Mouse (Mus musculus) liver, embryonic 16.5 days (tissue): ENCODE data around the gene Rtn4ip1. TPM values are rescaled to one million over a fixed set of nuclear protein-coding genes. Genes with fewer than 3 reads are reported as not detected.
"Not testable (repeated sequence)": the region's sequence is repeated elsewhere in the genome, so short reads cannot be mapped to it uniquely, and the experiment has no call there.

Experiments used
- ATAC-seq: fragments of 200-750 bp; cut with Nextera tagmentation; 2 replicates; pipeline ENCODE4 v1.8.0; 2017; ENCODE audit warnings: low read depth, mild to moderate bottlenecking, moderate number of reproducible peaks, moderate library complexity
- H3K27ac ChIP-seq: fragments of 300-500 bp; sonication (generic); 2 replicates; pipeline ENCODE4 v1.5.1; 2014; ENCODE audit warnings: mild to moderate bottlenecking, low read length
- H3K27me3 ChIP-seq: fragments of 300-500 bp; sonication (generic); 2 replicates; pipeline ENCODE4 v1.6.1; 2014; ENCODE audit warnings: low read depth, low read length, mixed read lengths; ENCODE audit not compliant: control insufficient read depth, insufficient read depth
- H3K36me3 ChIP-seq: fragments of 300-500 bp; sonication (generic); 2 replicates; pipeline ENCODE4 v1.6.1; 2014; ENCODE audit warnings: mild to moderate bottlenecking; ENCODE audit not compliant: control insufficient read depth, insufficient read depth
- H3K4me1 ChIP-seq: fragments of 300-500 bp; sonication (generic); 2 replicates; pipeline ENCODE4 v1.6.1; 2014; ENCODE audit warnings: low read depth, low read length, mixed read lengths; ENCODE audit not compliant: control insufficient read depth
- H3K4me2 ChIP-seq: fragments of 300-500 bp; sonication (generic); 2 replicates; pipeline ENCODE4 v1.6.1; 2014; ENCODE audit warnings: low read depth, low read length, mixed read lengths
- H3K4me3 ChIP-seq: fragments of 300-500 bp; sonication (generic); 2 replicates; pipeline ENCODE4 v1.5.1; 2014; ENCODE audit warnings: low read depth, mild to moderate bottlenecking, low read length
- H3K9ac ChIP-seq: fragments of 300-500 bp; sonication (generic); 2 replicates; pipeline ENCODE4 v1.6.1; 2014; ENCODE audit warnings: low read depth, low read length
- H3K9me3 ChIP-seq: fragments of 300-500 bp; sonication (generic); replicated peaks from 2 replicates; pipeline ENCODE4 v1.6.1; 2016; ENCODE audit warnings: low read length; ENCODE audit not compliant: control insufficient read depth
- WGBS: fragments of 180-500 bp; shearing (Covaris S2); extraction: QIAGEN DNeasy Blood & Tissue Kit; methylation state at CpG from one replicate; pipeline ENCODE4 v1.1.7; 2014; ENCODE audit not compliant: insufficient replicate concordance; 5-methylcytosine and 5-hydroxymethylcytosine counted together
- polyA plus RNA-seq: library from polyadenylated mRNA; unstranded; fragments of >200 nt; fragmentation: Nextera tagmentation; extraction: Ambion mirVana; gene quantifications from 2 replicates; pipeline ENCODE4 v1.2.1, GENCODE M21; 2015

Rtn4ip1 gene
- polyA plus RNA-seq, 1 experiment from 2014 or later: 7.9 TPM

- no peak for ATAC-seq
- H3K9me3 ChIP-seq: no peaks in the 10 kb centered on the region
- no peak overlapping the region for H3K9ac ChIP-seq
- no peak overlapping the region for H3K4me3 ChIP-seq
- no peaks in the 10 kb centered on the region for H3K4me1 ChIP-seq
- no peak overlapping the region for H3K27ac ChIP-seq
- 41% methylated on average over 2 of the region's 2 CpGs for WGBS
- H3K36me3 ChIP-seq: no peaks in the 10 kb centered on the region
- H3K27me3 ChIP-seq: no peaks in the 10 kb centered on the region
- no peak overlapping the region for H3K4me2 ChIP-seq
Measured at GRCm38 (mm10) chr10:43964943-43965342, 63.3 kb downstream of the Rtn4ip1 start.

DNA sequence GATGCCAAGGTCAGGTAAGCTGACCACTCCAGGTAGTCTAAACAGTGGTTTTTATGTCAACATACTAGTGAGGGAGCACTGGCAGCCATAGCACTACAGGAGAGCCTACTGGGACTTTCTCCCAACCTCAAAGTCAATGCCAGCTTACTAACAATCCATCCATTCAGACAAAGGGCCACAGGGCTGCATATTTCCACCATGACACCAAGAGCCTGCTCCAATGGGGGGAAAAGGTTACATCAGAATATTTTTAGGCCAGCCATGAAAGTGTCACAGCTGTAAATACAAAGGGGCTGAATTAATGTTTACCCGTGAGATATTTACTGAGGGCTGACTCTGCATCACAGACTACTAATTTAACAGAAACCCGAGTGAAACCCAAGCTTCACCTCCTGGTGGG is 71.6 kb downstream of the Rtn4ip1 start:
- Histone ChIP-seq H3K27ac (no peak overlapping the region), H3K4me2 (no peak overlapping the region), H3K27me3 (no peaks in the 10 kb centered on the region), H3K36me3 (no peaks in the 10 kb centered on the region), H3K4me1 (no peaks in the 10 kb centered on the region), H3K9me3 (no peaks in the 10 kb centered on the region), H3K4me3 (no peak overlapping the region), H3K9ac (no peak overlapping the region)
- no peak for ATAC-seq
- WGBS: 45% methylated on average over 2 of the region's 2 CpGs

DNA sequence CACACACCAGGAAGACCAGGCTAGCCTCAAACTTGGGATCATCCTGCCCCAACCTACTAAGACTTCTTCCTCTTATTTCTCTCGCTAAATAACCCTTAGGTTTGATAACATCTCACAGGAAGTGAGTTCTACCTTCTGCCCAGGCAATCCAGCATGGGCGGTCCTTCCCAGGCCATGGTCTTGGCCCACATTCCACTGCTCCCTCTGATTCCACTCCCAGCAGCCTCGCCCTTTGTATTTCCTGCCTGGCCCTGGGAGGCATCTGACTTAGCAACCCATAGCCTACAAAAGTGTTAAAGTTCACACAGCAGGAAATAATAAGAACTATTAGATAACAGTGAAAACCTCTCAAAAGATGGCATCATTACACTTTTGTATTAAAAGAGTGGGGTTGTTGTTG is 75.7 kb downstream of the Rtn4ip1 start:
- H3K27ac ChIP-seq: no peak overlapping the region
- WGBS: 27% methylated on average over 3 of the region's 3 CpGs

DNA sequence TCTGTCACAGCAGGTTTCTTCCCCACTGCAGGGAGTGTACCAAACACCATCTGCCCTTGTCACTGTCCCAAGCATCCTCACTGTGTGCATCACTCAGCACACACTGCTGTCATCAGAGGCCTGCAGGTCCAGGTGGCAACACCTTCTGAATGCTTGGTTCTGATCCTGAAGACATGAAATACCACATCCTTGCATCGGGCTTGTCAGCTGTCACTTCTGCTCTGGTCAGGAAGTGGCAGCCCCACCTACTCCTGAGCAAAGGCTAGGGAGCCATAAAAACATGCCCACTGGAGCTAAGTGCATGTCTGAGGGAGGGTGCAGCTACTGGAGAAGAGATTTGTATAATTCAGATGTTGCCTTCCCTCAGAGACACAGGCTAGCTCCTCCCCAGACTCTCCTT is 78.5 kb downstream of the Rtn4ip1 start:
- ATAC-seq: no peak
- WGBS: 8% methylated on average over 1 of the region's 1 CpGs

More for the DNA sequence above, 75.7 kb downstream of the Rtn4ip1 start:
- Histone ChIP-seq H3K4me1 (no peaks in the 10 kb centered on the region), H3K9ac (no peak overlapping the region), H3K27me3 (no peaks in the 10 kb centered on the region), H3K4me2 (no peak overlapping the region), H3K4me3 (no peak overlapping the region), H3K36me3 (no peaks in the 10 kb centered on the region), H3K9me3 (no peaks in the 10 kb centered on the region)
- no peak for ATAC-seq

GRCm38 (mm10) chr10:43980742-43981141 is 79.1 kb downstream of the Rtn4ip1 start:
- ATAC-seq, H3K9me3 ChIP-seq, H3K4me1 ChIP-seq, H3K9ac ChIP-seq, H3K4me2 ChIP-seq, H3K27me3 ChIP-seq, H3K4me3 ChIP-seq, H3K36me3 ChIP-seq, H3K27ac ChIP-seq: not testable (repeated sequence)
- 74% methylated on average over 3 of the region's 3 CpGs for WGBS

More for the DNA sequence above, 78.5 kb downstream of the Rtn4ip1 start:
- Histone ChIP-seq H3K27ac (no peak overlapping the region), H3K36me3 (no peaks in the 10 kb centered on the region), H3K4me3 (no peak overlapping the region), H3K27me3 (no peaks in the 10 kb centered on the region), H3K9me3 (no peaks in the 10 kb centered on the region), H3K9ac (no peak overlapping the region), H3K4me2 (no peak overlapping the region), H3K4me1 (no peaks in the 10 kb centered on the region)

- WGBS: 77% methylated on average over 6 of the region's 6 CpGs
- ATAC-seq: no peak
- H3K4me2 ChIP-seq: no peak overlapping the region
Measured at GRCm38 (mm10) chr10:43982470-43982869, 80.9 kb downstream of the Rtn4ip1 start.

DNA sequence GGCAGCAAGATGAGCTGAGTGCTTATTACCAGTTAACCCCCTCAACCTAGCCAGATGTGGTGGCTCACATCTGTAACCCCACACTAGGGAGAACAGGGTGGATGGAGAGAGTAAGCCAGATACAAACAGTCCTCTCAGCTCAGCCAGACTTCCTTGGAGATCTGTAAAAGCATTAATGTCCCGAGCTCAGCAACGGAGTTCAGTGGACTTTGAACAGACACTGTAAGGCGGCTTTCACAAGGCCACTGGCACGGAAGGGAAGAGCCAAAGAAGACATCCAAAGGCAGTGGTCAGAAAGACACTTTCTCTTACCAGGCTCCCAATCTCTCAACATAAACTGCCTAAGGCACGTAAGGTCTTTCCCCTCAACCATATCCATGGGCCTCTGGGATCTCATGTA is 81.6 kb downstream of the Rtn4ip1 start:
- Histone ChIP-seq H3K4me2 (no peak overlapping the region), H3K4me1 (no peaks in the 10 kb centered on the region), H3K36me3 (no peaks in the 10 kb centered on the region), H3K9ac (no peak overlapping the region), H3K27ac (no peak overlapping the region), H3K4me3 (no peak overlapping the region), H3K27me3 (no peaks in the 10 kb centered on the region), H3K9me3 (no peaks in the 10 kb centered on the region)
- 69% methylated on average over 5 of the region's 5 CpGs for WGBS
- no peak for ATAC-seq

More at GRCm38 (mm10) chr10:43982470-43982869, 80.9 kb downstream of the Rtn4ip1 start:
- no peak overlapping the region for H3K9ac ChIP-seq
- H3K9me3 ChIP-seq: no peaks in the 10 kb centered on the region
- no peaks in the 10 kb centered on the region for H3K27me3 ChIP-seq
- H3K27ac ChIP-seq: no peak overlapping the region
- no peaks in the 10 kb centered on the region for H3K36me3 ChIP-seq
- H3K4me1 ChIP-seq: no peaks in the 10 kb centered on the region
- H3K4me3 ChIP-seq: no peak overlapping the region

- Histone ChIP-seq H3K9me3 (no peaks in the 10 kb centered on the region), H3K4me3 (no peak overlapping the region), H3K27ac (no peak overlapping the region), H3K27me3 (no peaks in the 10 kb centered on the region), H3K36me3 (no peaks in the 10 kb centered on the region), H3K4me2 (no peak overlapping the region), H3K4me1 (no peaks in the 10 kb centered on the region), H3K9ac (no peak overlapping the region)
- no peak for ATAC-seq
- 67% methylated on average over 2 of the region's 2 CpGs for WGBS
Measured at GRCm38 (mm10) chr10:43983866-43984265, 82.3 kb downstream of the Rtn4ip1 start.

GRCm38 (mm10) chr10:43991268-43991667 is 89.7 kb downstream of the Rtn4ip1 start:
- Histone ChIP-seq H3K27ac (no peak overlapping the region), H3K9me3 (no peaks in the 10 kb centered on the region), H3K9ac (no peak overlapping the region), H3K4me2 (no peak overlapping the region), H3K4me3 (no peak overlapping the region), H3K27me3 (no peaks in the 10 kb centered on the region), H3K4me1 (no peaks in the 10 kb centered on the region; the same call in 1 of the 2 replicates), H3K36me3 (no peaks in the 10 kb centered on the region)
- no peak for ATAC-seq
- whole genome bisulfite sequencing: 52% methylated on average over 5 of the region's 5 CpGs
